Mouse (Mus musculus) lung, embryonic 14.5 days (tissue): ENCODE results near the gene Ago4. TPM values are rescaled to one million over a fixed set of nuclear protein-coding genes. Genes with fewer than 3 reads are reported as not detected.

Experiments used
- ATAC-seq: fragments of 200-750 bp; cut with Nextera tagmentation; 2 replicates; pipeline ENCODE4 v1.8.0; 2017; ENCODE audit warnings: mild to moderate bottlenecking, moderate TSS enrichment, moderate library complexity; ENCODE audit not compliant: insufficient read depth
- DNase-seq: peaks from one replicate; pipeline ENCODE4 v3.0.0-alpha.2; 2015
- H3K27ac ChIP-seq: fragments of 300-500 bp; sonication (generic); 2 replicates; pipeline ENCODE4 v1.5.1; 2014; ENCODE audit warnings: low read depth, mild to moderate bottlenecking, moderate library complexity
- H3K27me3 ChIP-seq: fragments of 300-500 bp; sonication (generic); 2 replicates; pipeline ENCODE4 v1.6.1; 2014; ENCODE audit warnings: low read length, control low read depth; ENCODE audit not compliant: insufficient read depth
- H3K36me3 ChIP-seq: fragments of 300-500 bp; sonication (generic); 2 replicates; pipeline ENCODE4 v1.6.1; 2014; ENCODE audit warnings: control low read depth; ENCODE audit not compliant: insufficient read depth
- H3K4me1 ChIP-seq: fragments of 300-500 bp; sonication (generic); 2 replicates; pipeline ENCODE4 v1.6.1; 2014; ENCODE audit warnings: antibody characterized with exemption, control low read depth; ENCODE audit not compliant: insufficient read depth
- H3K4me2 ChIP-seq: fragments of 300-500 bp; sonication (generic); 2 replicates; pipeline ENCODE4 v1.6.1; 2014; ENCODE audit warnings: mild to moderate bottlenecking
- H3K4me3 ChIP-seq: fragments of 300-500 bp; sonication (generic); 2 replicates; pipeline ENCODE4 v1.5.1; 2014; ENCODE audit warnings: low read depth, low read length
- H3K9ac ChIP-seq: fragments of 300-500 bp; sonication (generic); 2 replicates; pipeline ENCODE4 v1.6.1; 2014
- H3K9me3 ChIP-seq: fragments of 300-500 bp; sonication (generic); 2 replicates; pipeline ENCODE4 v1.6.1; 2016; ENCODE audit warnings: low read depth, low read length, control low read depth
- CTCF ChIP-seq: IDR thresholded peaks from 2 replicates; pipeline ENCODE4 v1.5.1; 2016; ENCODE audit warnings: antibody characterized with exemption, low read depth
- WGBS: fragments of 180-500 bp; shearing (Covaris S2); extraction: QIAGEN DNeasy Blood & Tissue Kit; methylation state at CpG from one replicate; pipeline ENCODE4 v1.1.7; 2014; 5-methylcytosine and 5-hydroxymethylcytosine counted together
- polyA plus RNA-seq: library from polyadenylated mRNA; unstranded; fragments of >200 nt; fragmentation: Nextera tagmentation; extraction: Ambion mirVana; gene quantifications from 2 replicates; pipeline ENCODE4 v1.2.1, GENCODE M21; 2014

Ago4 gene
- polyA plus RNA-seq, 1 experiment from 2014 or later: 3.5 TPM

DNA sequence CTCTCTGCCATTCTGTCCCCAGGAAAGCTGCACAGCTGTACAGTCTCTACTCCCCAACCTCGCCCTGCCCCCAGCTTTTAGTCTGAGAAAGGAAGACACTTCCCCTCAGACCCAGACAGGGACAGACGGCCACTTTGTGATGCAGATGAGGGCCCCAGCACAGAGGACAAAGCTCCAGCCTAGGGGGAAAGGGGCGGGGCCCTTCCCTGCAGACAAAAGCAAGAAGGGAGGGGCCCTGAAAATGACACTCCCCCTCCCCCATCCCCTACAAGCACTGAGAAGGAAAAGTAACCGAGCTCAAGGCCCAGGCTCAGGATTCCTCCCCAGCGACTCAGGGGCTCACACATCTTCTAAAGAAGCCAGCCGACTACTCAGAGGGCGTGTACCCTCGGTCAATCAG, 67.4 kb downstream of the Ago4 start:
- ATAC-seq (peak; percentile 6; the same call in 1 of the 2 replicates), DNase-seq (peak; percentile 75)
- no peak for TF ChIP-seq CTCF
- Histone ChIP-seq H3K27ac (peak overlapping the region; percentile 34; the same call in 1 of the 2 replicates), H3K9me3 (no peaks in the 10 kb centered on the region), H3K4me3 (no peak overlapping the region), H3K9ac (no peak overlapping the region), H3K4me2 (peak overlapping the region; percentile 29), H3K27me3 (no peaks in the 10 kb centered on the region), H3K4me1 (peaks cover 18% of the 10 kb centered on the region; the same call in 1 of the 2 replicates), H3K36me3 (no peaks in the 10 kb centered on the region)
- 12% methylated on average over 8 of the region's 8 CpGs for WGBS

DNA sequence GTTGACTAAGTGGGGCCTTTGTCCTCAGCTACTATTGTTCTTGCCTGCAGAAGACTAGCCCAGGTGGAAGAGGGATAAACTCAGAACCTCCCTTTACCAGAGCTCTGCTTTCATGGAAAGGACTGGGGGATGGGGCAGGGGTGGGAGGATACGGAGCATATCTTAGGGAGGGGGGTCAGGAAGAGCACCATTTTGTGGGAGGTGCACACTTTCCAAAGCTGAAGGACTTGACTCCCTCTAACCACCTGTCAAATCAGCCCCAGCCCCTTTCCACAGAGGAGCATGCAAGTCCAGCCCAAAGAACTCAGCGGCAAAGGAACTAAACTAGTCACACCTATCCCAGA, 68.4 kb downstream of the Ago4 start:
- H3K4me2 ChIP-seq: no peak overlapping the region

DNA sequence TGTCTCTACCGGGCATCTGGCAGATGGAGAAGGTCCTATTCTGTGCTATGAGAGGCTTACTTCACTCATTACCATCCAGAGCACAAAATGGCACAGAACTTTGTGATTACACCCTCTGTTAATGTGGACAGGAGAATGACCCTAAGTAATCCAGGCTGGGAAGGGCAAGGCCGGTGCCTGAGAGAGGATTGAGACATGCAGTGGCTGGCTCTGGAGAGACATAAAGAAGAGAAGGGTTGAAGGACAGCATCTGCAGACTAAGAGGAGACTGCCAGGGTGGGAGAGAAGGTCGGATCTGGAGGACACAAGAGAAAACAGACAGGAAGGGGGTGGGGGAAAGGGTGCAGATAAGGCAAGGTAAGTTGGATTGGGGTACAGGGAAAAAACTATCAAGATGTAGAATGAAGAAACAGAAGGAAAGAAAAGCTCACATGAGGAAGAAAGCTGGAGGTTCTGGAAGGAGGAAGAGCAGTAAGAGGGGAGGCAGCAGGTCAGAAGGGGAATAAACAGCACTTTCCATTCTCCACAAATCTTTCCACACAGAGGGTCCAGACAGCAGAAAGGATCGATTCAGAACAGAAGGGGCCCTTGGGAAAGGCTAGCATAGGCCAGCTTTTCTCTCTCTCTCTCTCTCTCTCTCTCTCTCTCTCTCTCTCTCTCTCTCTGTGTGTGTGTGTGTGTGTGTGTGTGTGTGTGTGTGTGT, 68.9 kb downstream of the Ago4 start:
- TF ChIP-seq CTCF: no peak
- no peaks in the 10 kb centered on the region for H3K9me3 ChIP-seq
- DNase-seq (no peak), ATAC-seq (no peak)
- H3K4me1 ChIP-seq: peaks cover 18% of the 10 kb centered on the region; the same call in 1 of the 2 replicates
- H3K36me3 ChIP-seq: peaks cover 12% of the 10 kb centered on the region
- 36% methylated on average over 4 of the region's 4 CpGs for whole genome bisulfite sequencing
- H3K4me3 ChIP-seq: no peak overlapping the region
- H3K4me2 ChIP-seq: no peak overlapping the region
- no peak overlapping the region; the same call in 1 of the 2 replicates for H3K9ac ChIP-seq
- H3K27me3 ChIP-seq: no peaks in the 10 kb centered on the region
- no peak overlapping the region for H3K27ac ChIP-seq

More for the DNA sequence above, 68.4 kb downstream of the Ago4 start:
- Histone ChIP-seq H3K27ac (no peak overlapping the region), H3K9me3 (no peaks in the 10 kb centered on the region), H3K9ac (no peak overlapping the region), H3K4me3 (no peak overlapping the region), H3K4me1 (peaks cover 18% of the 10 kb centered on the region; the same call in 1 of the 2 replicates), H3K36me3 (peaks cover 6% of the 10 kb centered on the region), H3K27me3 (no peaks in the 10 kb centered on the region)
- no peak for DNase-seq
- 28% methylated on average over 2 of the region's 2 CpGs for WGBS
- ATAC-seq: no peak
- TF ChIP-seq CTCF: no peak

DNA sequence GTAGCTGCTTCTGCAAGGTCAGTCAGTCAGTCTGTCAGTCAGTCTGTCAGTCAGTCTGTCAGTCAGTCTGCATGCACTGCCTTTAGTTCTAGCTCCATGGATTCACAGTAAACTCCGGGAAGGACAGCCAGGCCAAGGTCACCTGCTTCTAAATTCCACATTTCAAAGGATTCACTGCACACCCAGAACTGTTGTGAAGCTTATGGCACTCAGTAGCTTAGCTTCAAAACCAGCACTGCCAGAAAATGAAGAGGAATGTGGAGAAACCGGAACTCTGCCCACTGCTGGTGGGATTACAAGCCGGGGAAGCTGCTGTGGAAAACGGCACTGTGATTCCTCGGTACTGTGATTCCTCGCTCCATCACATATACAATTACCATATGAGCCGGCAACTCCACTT, 77.8 kb downstream of the Ago4 start:
- Histone ChIP-seq H3K27me3 (no peaks in the 10 kb centered on the region), H3K9me3 (no peaks in the 10 kb centered on the region), H3K27ac (peak overlapping the region; percentile 77), H3K36me3 (peaks cover 80% of the 10 kb centered on the region), H3K9ac (no peak overlapping the region), H3K4me3 (no peak overlapping the region), H3K4me1 (no peaks in the 10 kb centered on the region), H3K4me2 (no peak overlapping the region)
- WGBS: 85% methylated on average over 7 of the region's 7 CpGs
- 0 out of 2 replicates have a peak, but pooled peaks have one; percentile 9 for TF ChIP-seq CTCF
- ATAC-seq (no peak), DNase-seq (peak; percentile 7)

DNA sequence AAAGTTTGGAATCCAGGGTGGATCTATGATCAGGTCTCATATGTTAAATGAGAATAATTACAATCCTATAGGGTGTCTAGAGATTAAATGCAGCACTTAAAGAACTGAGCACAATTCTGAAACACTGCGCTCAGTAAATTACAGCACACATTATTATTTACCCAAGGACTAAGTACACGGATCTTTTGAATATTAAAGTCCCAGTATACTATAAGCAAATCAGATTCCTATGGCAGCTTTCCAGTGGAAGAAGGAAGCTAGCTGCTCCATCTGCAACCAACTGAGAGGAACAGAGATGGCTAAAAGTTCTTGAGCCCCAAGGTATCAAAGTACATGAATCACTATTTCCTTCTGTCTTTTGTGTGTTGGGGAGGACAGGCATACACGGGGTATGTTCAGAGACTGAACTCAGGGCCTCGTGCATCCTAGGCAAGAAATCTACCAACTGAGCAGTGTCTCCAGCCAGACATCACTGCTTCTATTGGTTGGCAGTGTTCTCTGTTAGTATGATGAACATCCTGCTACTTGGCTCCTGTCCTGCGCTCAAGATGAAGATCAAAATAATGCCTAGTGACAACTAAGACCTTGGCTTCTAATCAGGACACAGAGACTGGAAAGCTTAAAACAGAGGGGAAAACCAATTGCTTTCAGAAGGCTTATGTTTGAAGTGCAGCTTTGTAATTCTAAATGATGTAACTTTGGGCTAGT, 78.6 kb downstream of the Ago4 start:
- Histone ChIP-seq H3K27me3 (no peaks in the 10 kb centered on the region), H3K9ac (no peak overlapping the region), H3K4me2 (no peak overlapping the region), H3K9me3 (no peaks in the 10 kb centered on the region), H3K4me1 (no peaks in the 10 kb centered on the region), H3K27ac (peak overlapping the region; percentile 77), H3K36me3 (peaks cover 76% of the 10 kb centered on the region), H3K4me3 (no peak overlapping the region)
- ATAC-seq (peak; percentile 90), DNase-seq (peak; percentile 83)
- 62% methylated on average over 5 of the region's 5 CpGs for WGBS
- no peak for TF ChIP-seq CTCF

DNA sequence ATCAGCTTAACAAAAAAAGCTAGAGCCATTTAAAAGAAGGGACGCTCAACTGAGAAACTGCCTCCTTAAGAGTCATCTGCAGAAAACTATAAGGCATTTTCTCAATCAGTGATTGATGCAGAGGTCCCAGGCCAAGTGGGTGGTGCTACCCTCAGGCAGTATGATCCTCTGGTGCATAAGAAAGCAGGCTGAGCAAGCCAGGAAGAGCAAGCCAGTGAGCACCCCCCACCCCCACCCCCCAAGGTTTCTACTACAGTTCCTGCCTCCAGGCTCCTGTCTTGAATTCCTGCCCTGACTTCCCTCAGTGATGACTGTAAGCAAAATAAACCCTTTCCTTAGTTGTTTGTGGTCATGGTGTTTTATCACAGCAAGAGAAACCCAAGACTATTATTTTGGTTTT, 83.0 kb downstream of the Ago4 start:
- DNase-seq (no peak), ATAC-seq (no peak)
- Histone ChIP-seq H3K9me3 (no peaks in the 10 kb centered on the region), H3K9ac (no peak overlapping the region), H3K27ac (no peak overlapping the region), H3K36me3 (peaks cover 65% of the 10 kb centered on the region), H3K27me3 (no peaks in the 10 kb centered on the region), H3K4me3 (no peak overlapping the region), H3K4me1 (no peaks in the 10 kb centered on the region), H3K4me2 (no peak overlapping the region)
- TF ChIP-seq CTCF: no peak
- WGBS: 89% methylated on average over 1 of the region's 1 CpGs

DNA sequence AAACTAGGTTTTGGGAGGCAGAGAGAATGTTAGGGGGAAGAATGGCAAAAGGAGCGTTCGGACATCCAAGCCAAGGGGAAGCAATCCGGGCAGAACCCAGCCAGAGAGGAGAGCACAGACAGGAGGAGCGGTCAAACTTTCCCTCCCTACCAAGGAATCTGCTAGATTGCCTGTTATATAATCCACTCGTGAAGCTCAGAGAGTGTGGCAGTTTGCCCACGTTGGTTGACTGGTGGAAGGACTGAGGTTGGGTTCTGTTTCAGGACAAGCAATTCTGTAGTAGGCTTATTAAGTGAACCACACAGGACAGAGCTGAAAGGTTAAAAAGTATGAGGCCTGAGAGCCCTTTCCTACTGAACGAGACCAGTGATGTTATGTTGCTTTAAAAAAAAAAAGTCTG, 86.1 kb downstream of the Ago4 start:
- 79% methylated on average over 7 of the region's 7 CpGs for WGBS
- Histone ChIP-seq H3K4me2 (no peak overlapping the region), H3K36me3 (peaks cover 49% of the 10 kb centered on the region)

More for the DNA sequence above, 86.1 kb downstream of the Ago4 start:
- DNase-seq: no peak
- H3K27me3 ChIP-seq: no peaks in the 10 kb centered on the region
- no peak overlapping the region for H3K27ac ChIP-seq
- TF ChIP-seq CTCF: no peak
- H3K4me3 ChIP-seq: no peak overlapping the region
- no peaks in the 10 kb centered on the region for H3K4me1 ChIP-seq
- no peak overlapping the region for H3K9ac ChIP-seq
- H3K9me3 ChIP-seq: no peaks in the 10 kb centered on the region
- ATAC-seq: no peak
